Mouse (Mus musculus) stomach, adult 2 months (tissue): ENCODE results near the gene P4htm. TPM values are rescaled to one million over a fixed set of nuclear protein-coding genes. Genes with fewer than 3 reads are reported as not detected.

Experiments
- polyA plus RNA-seq: library from polyadenylated mRNA; depleted of rRNA; stranded (reverse); fragments of >200 nt; gene quantifications from 2 replicates; pipeline ENCODE4 v1.2.3, GENCODE M21; 2012; rRNA removed

The P4htm gene
- polyA plus RNA-seq: 5.0 and 6.7 TPM in 2 replicates

DNA sequence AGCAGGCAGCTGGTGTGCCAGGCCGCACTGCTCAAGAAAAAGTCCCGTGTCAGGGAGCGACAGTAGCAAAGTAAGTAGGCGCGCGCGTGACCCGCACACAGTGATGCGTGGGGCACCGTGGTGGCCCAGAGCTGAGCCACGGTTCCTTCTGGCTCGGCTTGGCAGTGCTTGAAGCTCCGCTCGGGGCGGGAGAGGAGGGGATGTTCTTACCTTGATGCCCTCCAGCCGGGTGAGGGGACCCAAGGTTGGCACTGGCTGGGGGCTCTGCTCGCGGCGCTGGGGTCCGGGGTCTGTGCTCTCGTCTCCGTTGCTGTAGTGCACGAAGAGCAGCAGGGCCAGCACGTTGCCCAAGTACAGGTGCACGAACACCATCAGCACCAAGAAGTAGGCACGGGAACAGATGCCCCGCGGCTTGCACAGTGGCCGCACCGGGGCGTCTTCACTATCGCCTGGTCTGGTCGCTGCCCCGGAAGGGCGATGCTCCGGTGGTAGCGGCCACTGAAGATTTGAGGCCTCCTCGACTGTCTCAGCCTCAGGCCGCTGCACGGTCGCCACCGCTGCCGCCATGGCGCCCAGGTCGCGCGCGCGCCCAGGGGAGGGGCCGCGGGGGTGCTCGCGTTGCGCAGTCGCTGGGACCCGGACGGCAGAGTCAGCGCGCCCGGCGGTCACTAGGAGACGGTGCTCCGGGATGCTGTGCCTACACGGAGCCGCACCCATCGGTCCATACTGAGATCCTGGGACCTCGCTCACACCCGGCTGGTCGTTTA, at the start of gene P4htm:
TSS of gene P4htm (minus strand) at position 670 of the 767 bp plus-strand sequence.

DNA sequence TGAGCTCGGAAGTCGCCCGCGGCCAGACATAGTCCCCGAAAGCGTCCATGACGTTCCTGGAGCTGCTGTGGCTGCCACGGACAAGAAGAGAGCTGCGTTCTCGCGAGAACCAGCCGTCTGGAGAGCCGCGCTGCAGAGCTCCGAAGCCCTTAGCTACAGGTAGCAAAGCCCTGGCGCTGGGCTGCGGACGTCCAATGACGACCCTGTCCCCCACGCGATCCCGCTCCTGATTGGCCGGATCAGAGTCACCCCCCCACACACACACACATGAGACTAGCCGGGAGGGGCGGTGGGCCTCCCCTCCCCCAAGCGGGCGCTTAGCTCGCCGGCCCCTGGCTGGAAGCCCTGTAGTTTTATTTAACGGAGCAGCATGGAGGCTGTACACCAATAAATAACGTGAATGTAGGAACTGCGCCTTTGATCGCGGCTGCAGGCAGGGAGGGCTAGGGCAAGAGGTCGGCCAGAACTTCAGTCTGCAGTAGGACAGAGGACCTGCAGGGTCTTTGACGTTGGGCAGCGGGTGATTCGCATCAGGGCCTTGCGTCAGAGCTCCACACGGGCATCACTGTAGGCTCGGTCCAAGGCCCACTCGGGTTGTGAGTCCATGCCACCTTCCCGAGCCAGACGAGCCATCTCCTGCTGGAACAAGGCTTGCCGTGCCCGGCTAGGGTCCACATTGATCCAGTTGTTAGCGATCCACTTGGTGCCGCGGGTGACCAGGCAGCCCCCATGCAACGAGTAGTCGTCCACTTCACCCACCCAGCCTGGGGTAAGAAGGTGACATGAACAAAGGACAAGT, 18.7 kb downstream of the P4htm start, which contains the start of gene Wdr6:
TSS of gene Wdr6 (minus strand) at position 195 of the 799 bp plus-strand sequence.

DNA sequence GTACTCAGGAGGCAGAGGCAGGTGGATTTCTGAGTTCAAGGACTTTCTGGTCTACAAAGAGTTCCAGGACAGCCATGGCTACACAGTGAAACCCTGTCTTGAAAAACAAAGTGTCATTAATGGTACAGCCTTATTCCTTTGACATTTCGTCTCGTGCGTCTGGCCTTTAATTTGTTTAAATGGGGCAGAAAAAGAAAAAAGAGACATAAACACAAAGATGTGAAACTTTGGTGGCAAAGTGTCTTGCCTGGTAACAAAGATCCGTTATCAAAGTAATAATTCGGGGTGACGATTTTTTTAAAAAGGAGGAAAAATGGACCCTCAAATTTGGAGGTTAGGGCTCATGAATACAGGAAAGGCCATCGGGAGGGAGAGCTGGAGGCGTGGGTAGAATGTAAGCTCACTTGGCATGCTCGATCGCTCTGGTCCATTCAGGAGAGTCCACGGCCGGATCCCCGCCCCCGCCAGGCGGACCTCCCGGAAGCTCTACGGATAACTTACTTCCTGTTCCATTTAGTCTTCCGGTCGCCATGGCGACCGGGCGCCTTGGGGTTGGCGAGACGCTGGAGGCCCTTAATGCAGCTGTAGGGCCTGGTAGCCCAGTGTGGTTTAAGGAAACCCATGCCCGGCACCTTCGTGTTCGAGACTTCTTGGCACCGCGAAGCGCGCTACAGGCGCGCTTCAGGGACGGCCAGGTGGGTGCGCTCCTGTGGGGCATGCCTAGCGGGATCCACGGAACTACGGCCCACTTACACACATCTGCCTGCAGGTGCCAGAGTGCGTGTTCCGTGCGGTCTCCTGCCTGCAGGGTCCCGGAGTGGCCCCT, 27.9 kb downstream of the P4htm start, which contains the start of gene Dalrd3:
TSS of gene Dalrd3 (plus strand) at position 506 of the 826 bp plus-strand sequence.

DNA sequence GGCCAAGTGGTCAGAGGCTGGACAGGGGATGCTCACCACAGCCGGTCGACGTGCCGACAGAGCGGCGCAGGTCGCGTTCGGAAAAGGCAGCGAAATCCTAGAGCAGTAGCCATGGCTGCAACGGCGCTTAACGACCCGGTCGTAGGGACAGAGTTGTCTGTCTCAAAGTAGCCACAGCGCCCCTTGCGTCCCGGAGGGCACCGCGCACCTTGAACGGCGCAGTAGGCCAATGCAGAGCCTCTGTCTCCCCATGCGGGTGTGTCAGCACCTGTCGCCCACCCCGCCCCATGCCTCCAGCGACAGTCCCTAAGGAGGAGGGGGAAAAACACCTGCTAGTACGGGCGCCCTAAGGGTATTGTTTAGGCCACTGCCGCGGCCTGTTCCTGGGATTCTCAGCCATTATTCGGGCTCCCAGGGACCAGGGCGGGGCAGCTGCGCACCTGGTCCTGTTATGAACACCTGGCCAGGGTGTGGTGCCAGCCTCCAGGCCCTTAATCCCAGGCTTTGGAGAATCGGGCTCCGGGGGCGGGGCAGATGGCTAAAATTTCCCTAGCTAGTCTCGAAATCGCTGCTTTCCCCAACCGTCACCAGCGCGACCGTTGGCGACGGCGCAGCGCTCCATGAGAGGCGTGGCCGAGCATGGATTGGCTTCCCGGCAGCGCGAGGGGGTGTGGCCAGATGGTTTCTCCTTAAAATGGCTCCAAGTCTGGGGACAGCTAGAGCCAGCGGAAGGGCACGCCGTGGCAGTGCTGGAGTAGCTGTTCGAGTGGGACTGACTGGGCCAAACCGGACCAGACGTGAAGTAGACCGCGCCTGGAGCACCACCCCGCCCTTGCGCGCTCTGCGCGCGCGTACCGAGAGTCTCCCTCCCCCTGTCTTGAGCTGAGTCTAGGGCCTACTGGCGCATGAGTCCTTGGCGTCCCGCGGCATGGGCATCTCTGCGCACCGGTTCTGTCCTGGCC, 30.4 kb downstream of the P4htm start, which contains the start of gene Ndufaf3:
TSS of gene Ndufaf3 (minus strand) at position 620 of the 962 bp plus-strand sequence.

DNA sequence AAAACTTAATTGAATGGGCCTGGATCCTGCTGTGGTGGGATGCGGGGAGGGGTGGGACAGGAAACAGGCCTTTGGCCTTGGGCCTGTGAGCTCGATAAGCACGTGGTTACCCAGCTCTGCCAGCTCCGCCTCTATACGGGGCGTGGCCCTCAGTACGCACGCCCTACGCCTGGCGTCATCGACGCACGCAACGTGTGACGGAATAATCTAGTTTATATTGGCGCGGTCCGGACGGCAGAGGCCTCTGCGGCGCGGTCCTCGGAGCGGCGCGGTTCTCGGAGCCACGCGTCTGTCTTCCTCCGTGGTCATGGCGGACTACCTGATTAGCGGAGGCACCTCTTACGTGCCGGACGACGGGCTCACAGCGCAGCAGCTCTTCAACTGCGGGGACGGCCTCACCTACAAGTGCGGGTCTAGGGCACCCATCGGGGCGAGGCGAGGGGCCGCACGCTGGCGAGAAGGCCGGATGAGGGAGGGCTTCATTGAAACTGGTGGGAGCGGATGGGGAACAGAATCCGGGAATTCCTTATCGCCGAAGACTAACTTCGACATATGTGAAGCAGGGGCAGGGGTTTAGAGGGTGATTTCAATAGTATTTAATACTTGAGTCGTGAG, 37.1 kb downstream of the P4htm start, which contains the start of gene Impdh2:
TSS of gene Impdh2 (plus strand) at position 60 of the 615 bp plus-strand sequence.

Other genes with a start within 250 kb of the P4htm start
- 30.4 and 31.9 TPM in 2 replicates for gene Usp4, start 249.8 kb downstream of the P4htm start, polyA plus RNA-seq
- gene 1700102P08Rik, start 204.9 kb downstream of the P4htm start, polyA plus RNA-seq: 0.24 TPM in 1 of 2 replicates, not detected in the other
- not detected in 2 replicates for gene Ccdc36, start 169.2 kb downstream of the P4htm start, polyA plus RNA-seq
- not detected in 2 replicates for gene BC048562, start 161.2 kb downstream of the P4htm start, polyA plus RNA-seq
- gene Ccdc71, start 137.1 kb downstream of the P4htm start, polyA plus RNA-seq: 9.5 and 10.1 TPM in 2 replicates
- 35.5 and 42.0 TPM in 2 replicates for gene Klhdc8b, start 136.1 kb downstream of the P4htm start, polyA plus RNA-seq
- 38.1 and 42.5 TPM in 2 replicates for gene Lamb2, start 117.9 kb downstream of the P4htm start, polyA plus RNA-seq
- gene Usp19, start 107.1 kb downstream of the P4htm start, polyA plus RNA-seq: 45.4 and 45.6 TPM in 2 replicates
- gene Qars, start 90.0 kb downstream of the P4htm start, polyA plus RNA-seq: 95.3 and 101 TPM in 2 replicates
- 28.5 and 33.1 TPM in 2 replicates for gene Qrich1, start 80.9 kb downstream of the P4htm start, polyA plus RNA-seq
- 46.7 and 49.6 TPM in 2 replicates for gene Impdh2, start 37.4 kb downstream of the P4htm start, polyA plus RNA-seq
- 23.8 and 31.2 TPM in 2 replicates for gene Ndufaf3, start 30.2 kb downstream of the P4htm start, polyA plus RNA-seq
- 107 and 117 TPM in 2 replicates for gene Dalrd3, start 27.8 kb downstream of the P4htm start, polyA plus RNA-seq
- gene Wdr6, start 18.9 kb downstream of the P4htm start, polyA plus RNA-seq: 15.0 and 15.9 TPM in 2 replicates
- gene Arih2, start 51.7 kb upstream of the P4htm start, polyA plus RNA-seq: 12.1 and 13.6 TPM in 2 replicates
- 11.4 and 14.5 TPM in 2 replicates for gene Slc25a20, start 64.4 kb upstream of the P4htm start, polyA plus RNA-seq
- gene Prkar2a, start 91.6 kb upstream of the P4htm start, polyA plus RNA-seq: 8.8 and 10.6 TPM in 2 replicates
- 37.1 and 45.1 TPM in 2 replicates for gene Ip6k2, start 186.1 kb upstream of the P4htm start, polyA plus RNA-seq
- 14.5 and 38.1 TPM in 2 replicates for gene Nckipsd, start 210.7 kb upstream of the P4htm start, polyA plus RNA-seq
- gene Celsr3, start 228.7 kb upstream of the P4htm start, polyA plus RNA-seq: 0.62 and 1.5 TPM in 2 replicates